Mouse (Mus musculus) adrenal gland, adult 2 months (tissue): ENCODE data around the gene Supt16. TPM values are rescaled to one million over a fixed set of nuclear protein-coding genes. Genes with fewer than 3 reads are reported as not detected.

ENCODE experiments used
- DNase-seq: peaks from one replicate; pipeline ENCODE4 v3.0.0; 2021
- long read RNA-seq: library from polyadenylated mRNA; stranded (forward); transcript quantifications from one replicate; pipeline ENCODE4 v2.0.0, GENCODE M21; 2021
- polyA plus RNA-seq: library from polyadenylated mRNA; depleted of rRNA; stranded (reverse); fragments of >200 nt; gene quantifications from 2 replicates; pipeline ENCODE4 v1.2.3, GENCODE M21; 2012; rRNA removed
- total RNA-seq, 2 experiments: library from RNA; stranded (reverse); gene quantifications; 2 replicates each; pipeline ENCODE4 v1.2.3; 2021

Supt16 gene
- total RNA-seq (10 to 100 TPM; 48.2 to 55.7 TPM), polyA plus RNA-seq (3.6 and 4.6 TPM in 2 replicates)
- long read RNA-seq, full-length matches to known transcripts, result 6 of 8 reads
- long read RNA-seq, partial matches to known transcripts, result 0 of 8 reads
- long read RNA-seq, other reads (novel, unspliced or antisense), result 2 of 8 reads

- peak; percentile 89 for DNase-seq
Observed at GRCm38 (mm10) chr14:52197156-52197878, at the start of gene Supt16. TSS of gene Supt16 (minus strand) at chr14:52197416.

DNA sequence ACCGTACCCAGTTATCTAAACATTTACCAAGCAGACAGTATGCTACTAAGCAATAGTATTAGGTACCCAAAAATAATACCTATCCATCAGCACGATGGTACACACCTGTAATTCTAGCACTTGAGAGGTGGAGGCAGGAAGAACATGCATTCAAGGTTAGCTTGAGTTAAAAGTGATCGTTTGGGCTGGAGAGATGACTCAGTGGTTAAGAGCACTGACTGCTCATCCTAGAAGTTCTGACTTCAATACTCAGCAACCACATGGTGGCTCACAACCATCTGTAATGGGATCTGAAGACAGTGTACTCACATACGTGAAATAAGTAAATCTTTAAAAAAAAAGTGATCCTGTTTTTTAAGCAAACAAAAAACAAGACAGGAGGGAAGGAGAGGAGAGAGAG, 48.9 kb upstream of the Supt16 start:
- no peak for DNase-seq

DNA sequence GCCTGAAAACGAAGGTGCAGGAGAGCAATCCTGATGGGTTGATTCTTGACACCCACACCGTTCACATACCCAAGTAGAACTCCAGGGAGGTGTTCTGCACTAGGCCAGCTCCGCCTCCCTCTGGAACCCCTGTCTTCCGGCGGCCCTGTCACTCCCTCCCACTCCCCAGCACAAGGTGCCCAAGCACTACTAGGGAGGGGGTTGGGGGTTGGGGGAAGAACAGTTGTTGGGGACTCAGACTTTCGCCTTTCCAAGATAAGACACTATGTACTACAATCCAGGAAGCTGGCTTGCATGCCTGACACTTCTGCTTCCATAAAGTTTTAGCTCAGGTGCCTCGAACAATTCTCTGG, 47.5 kb upstream of the Supt16 start:
- DNase-seq, result no peak

- peak; percentile 99 for DNase-seq
Observed at GRCm38 (mm10) chr14:52244041-52244689, 46.9 kb upstream of the Supt16 start.

GRCm38 (mm10) chr14:52236216-52236615, 39.0 kb upstream of the Supt16 start:
- no peak for DNase-seq

DNA sequence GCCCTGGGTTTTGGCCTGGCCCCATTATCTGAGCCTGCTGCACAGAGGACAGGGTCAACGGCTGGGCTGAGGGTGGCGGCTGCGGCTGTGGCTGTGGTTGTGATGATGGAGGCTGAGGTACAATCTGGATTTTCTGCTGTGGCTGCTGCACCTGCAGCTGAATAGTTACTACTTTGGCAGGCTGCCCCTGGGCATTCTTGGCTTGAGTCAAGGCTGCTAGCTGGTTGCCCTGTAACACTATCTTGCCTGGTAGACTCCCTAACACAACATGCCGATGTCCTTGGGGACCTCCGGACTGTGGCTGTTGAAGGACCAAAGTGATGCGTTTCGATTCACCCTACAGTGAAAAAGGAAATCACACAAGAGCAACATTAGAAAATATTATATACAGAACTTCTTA, 37.9 kb upstream of the Supt16 start:
- peak; percentile 80 for DNase-seq

DNA sequence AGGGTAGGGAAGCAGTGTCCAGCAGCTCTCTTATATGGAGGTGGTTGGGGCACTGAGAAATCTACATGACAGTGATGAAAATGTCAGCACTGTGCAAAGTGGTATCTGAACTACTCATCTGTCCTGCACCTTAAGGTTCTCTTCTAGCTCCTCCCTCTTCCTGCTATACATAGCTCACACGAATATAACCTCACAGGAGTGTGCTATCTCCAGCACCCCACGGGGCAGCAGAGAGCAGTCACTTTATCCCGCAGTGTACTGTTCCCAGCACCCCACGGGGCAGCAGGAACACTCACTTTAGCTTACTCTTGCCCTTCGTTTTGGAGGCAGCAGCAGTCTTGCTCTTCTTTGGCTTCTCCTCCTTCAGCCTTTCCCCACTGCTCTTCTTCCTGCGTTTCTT, 35.0 kb upstream of the Supt16 start:
- no peak for DNase-seq

- no peak for DNase-seq
Observed at GRCm38 (mm10) chr14:52225972-52226371, 28.8 kb upstream of the Supt16 start.

DNA sequence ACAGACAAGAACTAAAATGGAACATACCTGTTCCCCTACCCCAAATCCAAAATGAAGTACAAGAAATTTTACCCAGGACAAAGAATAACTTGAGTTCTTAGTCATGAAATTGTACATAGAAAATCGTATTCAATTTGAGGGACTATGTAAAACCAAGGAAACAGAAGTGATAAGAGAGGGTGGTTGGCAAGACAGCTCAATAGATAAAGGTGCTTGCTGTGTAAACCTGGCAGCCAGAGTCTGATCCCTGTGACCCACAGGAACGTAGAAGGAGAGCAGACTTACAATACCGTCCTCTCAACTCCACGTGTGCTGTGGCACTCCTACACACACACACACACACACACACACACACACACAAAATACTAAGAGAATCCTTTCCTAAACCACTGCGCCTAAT, 20.0 kb upstream of the Supt16 start:
- DNase-seq, result no peak

DNA sequence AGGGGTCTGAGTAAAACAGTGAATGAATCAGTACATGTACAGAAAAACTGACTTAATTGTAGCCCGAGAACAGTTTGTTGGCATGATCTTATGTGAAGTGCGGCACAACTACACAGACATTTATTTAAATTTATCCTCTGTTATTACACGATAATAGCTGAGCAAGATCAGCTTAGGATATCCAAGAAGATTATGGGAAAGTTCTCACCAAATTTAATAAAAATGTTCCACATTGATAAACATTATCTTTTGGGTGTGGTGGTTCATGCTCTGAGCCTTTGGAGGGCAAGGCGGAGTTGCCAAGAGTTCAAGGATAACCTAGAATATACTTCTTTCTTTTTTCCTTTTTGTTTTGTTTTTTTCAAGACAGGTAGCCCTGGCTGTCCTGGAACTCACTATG, 2.2 kb upstream of the Supt16 start:
- no peak for DNase-seq

DNA sequence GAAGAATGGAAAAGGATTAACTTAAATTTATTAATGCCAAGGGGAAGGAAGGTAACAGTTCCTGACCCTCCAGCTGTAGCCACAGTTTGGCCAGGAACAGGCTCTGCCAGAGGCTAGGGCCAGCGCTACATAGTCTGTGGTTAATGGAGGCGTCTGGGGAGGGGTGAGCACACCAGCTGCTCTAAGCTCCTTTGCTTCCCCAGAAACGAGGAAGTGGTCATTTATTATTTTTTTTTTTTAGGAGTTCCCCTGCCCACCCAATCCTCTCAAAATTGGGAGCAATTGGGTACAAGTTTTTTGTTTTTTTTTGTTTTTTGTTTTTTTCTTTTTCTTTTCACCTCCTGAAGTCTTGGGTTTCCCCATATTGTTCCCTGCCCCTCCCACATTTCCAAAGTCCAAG, 925 bp upstream of the Supt16 start:
- DNase-seq, result no peak

- no peak for DNase-seq
Observed at GRCm38 (mm10) chr14:52196230-52197155, 723 bp downstream of the Supt16 start.

GRCm38 (mm10) chr14:52195691-52196090, 1.5 kb downstream of the Supt16 start:
- no peak for DNase-seq

DNA sequence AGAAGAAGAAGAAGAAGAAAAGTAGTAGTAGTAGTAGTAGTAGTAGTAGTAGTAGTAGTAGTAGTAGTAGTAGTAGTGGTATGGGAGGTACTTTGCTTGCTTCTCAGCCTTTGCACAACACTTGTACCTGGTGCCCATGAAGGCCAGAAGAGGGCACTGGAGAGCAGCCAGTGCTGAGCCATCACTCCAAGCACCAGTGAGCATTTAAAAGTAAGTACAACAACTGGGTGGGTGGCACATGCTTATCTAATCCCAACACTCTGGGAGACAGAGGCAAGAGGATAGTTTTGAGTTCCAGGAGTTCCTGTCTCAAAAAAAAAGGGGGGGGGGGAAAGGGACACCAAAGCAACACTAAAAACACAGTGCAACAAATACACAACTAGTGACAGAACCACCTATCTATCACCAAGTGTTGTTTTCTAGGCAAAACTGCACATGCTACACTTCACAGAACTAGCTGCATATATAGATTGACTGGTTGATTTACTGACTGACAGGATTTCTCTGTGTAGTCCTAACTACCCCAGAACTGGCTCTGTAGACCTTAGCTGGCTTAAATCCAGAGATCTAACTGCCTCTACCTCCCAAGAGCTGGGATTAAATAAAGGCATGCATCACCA, 6.4 kb downstream of the Supt16 start:
- peak; percentile 47 for DNase-seq

DNA sequence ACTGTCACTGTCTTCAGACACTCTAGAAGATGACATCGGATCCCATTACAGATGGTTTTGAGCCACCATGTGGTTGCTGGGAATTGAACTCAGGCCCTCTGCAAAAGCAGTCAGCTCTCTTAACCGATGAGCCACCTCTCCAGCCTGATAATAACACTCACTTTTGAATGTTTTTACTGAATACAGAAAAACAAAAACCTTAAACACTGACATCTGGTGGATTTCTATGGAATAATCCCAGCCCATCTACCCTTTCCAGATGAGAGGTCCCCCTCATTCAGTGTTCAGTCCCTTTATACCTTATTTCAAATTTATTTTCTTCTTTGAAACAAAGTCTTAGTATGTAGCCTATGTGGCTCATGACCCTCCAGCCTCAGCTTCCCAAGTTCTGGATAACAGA, 7.7 kb downstream of the Supt16 start:
- DNase-seq, result no peak

DNA sequence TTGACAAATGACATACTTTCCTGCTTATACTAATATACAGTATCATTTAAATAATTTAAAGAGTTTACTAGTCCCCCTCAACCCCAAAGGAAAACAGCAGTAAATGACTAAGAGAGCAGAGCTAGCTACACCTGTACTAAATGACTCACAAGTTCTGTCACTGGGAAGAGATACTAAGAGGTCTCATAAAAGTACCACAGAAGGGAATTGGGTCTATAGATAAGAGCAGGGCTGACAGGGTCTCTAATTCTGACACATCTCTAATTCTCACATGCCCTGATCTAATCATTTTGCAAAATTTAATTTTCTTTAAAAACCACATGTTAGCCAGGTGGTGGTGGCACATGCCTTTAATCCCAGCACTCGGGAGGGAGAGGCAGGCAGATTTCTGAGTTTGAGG, 8.4 kb downstream of the Supt16 start:
- no peak for DNase-seq

DNA sequence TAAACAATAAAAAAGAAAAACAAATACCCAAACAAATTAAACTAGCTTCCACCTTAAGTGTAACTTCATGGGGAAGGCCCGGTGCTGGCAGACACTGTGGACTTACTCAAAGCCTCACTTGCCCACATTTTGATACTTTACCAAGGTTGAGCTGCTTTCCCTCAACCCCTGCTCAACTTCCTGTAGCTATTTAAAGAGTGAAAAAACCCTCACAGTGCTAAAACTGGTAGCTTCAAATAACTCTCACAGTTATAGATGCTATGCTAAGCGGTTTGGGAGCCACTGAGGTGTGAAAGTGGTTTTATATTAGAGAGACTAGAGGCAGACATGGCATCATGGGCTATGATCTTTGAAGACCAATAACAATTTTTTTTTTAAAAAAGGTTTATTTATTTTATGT, 30.6 kb downstream of the Supt16 start:
- no peak for DNase-seq

GRCm38 (mm10) chr14:52160911-52161310, 36.3 kb downstream of the Supt16 start:
- peak; percentile 86 for DNase-seq

DNA sequence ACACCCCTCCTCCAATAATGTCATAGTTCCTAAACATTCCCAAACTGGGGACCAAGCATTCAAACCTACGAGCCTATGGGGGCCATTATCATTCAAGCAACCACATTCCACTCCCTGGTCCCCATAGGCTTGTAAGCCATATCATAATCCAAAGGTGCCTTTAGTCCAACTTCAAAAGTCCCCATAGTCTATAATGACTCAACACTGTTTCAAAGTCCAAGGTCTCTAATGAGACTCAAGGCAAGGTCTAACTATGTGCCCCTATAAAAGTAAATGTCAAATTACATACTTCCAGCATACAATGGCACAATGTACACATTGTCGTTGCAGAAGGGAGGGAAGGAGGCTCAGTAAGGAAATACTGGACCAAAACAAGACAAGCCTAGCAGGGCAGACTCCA, 42.2 kb downstream of the Supt16 start:
- no peak for DNase-seq

DNA sequence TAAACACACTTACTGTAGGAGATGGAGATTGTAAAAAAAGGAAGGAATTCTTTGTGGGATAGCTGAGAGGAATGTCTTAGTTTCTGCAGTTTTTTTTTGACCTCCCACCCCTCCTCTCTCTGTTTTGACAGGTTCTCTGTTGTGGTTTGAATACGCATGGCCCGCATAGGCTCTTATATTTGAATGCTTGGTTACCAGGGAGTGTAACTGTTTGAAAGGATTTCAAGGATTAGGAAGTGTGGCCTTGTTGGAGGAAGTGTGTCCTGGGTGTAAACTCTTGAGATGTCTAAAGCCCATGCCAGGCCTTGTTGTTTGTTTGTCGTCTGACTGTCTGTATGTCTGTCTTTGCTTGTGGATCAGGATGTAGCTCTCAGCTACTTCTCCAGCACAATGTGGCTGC, 44.6 kb downstream of the Supt16 start:
- DNase-seq, result no peak

- DNase-seq, result no peak
Observed at GRCm38 (mm10) chr14:52152179-52152578, 45.0 kb downstream of the Supt16 start.

DNA sequence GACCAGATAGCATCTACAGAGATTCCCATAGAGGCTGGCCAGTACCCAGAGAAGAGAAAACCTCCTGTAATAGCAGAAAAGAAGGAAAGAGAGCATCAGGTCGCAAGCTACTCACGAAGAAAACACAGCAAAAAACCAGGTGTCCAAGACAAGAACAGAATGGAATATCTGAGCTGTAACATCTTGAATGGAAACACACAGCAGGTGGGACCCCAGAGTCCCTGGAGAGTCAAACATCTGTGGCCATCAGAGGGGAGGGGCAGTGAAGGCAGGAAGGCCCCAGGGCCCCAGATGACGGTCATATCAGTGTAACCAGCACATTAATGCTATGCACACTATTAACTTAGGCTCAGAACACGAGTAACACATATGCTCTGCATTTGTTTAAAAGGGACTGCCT, 47.3 kb downstream of the Supt16 start:
- DNase-seq, result no peak
